Mouse (Mus musculus): ENCODE results near the gene Nlgn1. TPM values are rescaled to one million over a fixed set of nuclear protein-coding genes. Genes with fewer than 3 reads are reported as not detected.

Gene Nlgn1
- polyA plus RNA-seq, 1 experiment from 2014 or later, result 0.86 TPM

DNA sequence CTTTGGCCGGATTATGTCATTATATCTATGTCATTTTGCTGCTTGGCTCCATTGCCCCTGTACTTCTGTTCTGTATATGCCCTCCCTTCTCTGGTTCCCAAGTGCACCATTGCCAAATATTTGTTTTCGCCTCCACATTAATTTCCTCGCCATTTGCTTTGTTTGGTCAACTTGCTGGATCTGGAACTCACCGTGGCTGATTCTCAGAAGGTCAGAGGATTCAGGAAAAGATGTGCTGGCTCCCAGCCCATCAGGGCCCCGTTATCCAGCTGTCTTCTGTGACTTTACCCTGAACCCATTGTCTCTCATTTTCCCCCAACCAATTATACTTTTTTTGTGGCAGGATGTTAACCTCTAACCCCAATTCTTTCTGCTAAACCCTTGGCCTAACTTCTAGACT lies 158.0 kb downstream of the Nlgn1 start:
- Histone ChIP-seq H3K27ac (ENCODE audit: low read depth, low read length) (no peak overlapping the region), H3K4me3 (ENCODE audit: low read depth, low read length) (no peak overlapping the region), H3K4me2 (replicated peaks; ENCODE audit: low read depth) (no peak overlapping the region), H3K27me3 (replicated peaks; ENCODE audit: control insufficient read depth, insufficient read depth, low read length) (no peaks in the 10 kb centered on the region), H3K4me1 (replicated peaks; ENCODE audit: control insufficient read depth, insufficient read depth, low read length) (no peaks in the 10 kb centered on the region), H3K9ac (ENCODE audit: low read depth, low read length) (no peak overlapping the region), H3K9me3 (ENCODE audit: control insufficient read depth) (no peaks in the 10 kb centered on the region), H3K36me3 (ENCODE audit: control insufficient read depth, insufficient read depth) (no peaks in the 10 kb centered on the region)
- no peak for TF ChIP-seq CTCF (IDR thresholded peaks at IDR 0.05; ENCODE audit: low read depth)
- WGBS, result 49% methylated on average over 5 of the region's 5 CpGs
- ATAC-seq, result no peak

DNA sequence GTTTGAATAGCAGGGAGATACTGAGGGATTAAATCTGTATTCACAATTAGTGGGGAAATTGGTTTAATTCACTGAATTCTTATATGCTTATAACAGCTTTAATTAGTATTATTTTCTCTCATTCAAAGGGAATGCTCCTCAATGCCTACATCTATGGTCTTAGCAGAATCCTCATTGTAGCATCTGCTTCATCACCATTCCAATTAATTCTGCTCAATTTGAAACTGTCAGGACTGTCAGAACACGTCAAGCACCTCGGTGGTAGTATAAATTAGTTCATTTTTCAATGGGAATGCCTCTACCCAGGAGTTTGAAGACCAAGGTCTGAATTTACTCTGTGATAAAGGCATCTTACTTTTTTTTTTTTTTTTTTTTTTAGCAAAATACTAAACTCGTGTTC lies 158.6 kb downstream of the Nlgn1 start:
- Histone ChIP-seq H3K36me3 (ENCODE audit: control insufficient read depth, insufficient read depth) (no peaks in the 10 kb centered on the region), H3K4me3 (ENCODE audit: low read depth, low read length) (no peak overlapping the region), H3K9ac (ENCODE audit: low read depth, low read length) (no peak overlapping the region), H3K9me3 (ENCODE audit: control insufficient read depth) (no peaks in the 10 kb centered on the region), H3K27me3 (replicated peaks; ENCODE audit: control insufficient read depth, insufficient read depth, low read length) (no peaks in the 10 kb centered on the region), H3K4me2 (replicated peaks; ENCODE audit: low read depth) (no peak overlapping the region), H3K4me1 (replicated peaks; ENCODE audit: control insufficient read depth, insufficient read depth, low read length) (no peaks in the 10 kb centered on the region), H3K27ac (ENCODE audit: low read depth, low read length) (no peak overlapping the region)
- 82% methylated on average over 3 of the region's 3 CpGs for WGBS
- no peak for ATAC-seq
- no peak for TF ChIP-seq CTCF (IDR thresholded peaks at IDR 0.05; ENCODE audit: low read depth)

DNA sequence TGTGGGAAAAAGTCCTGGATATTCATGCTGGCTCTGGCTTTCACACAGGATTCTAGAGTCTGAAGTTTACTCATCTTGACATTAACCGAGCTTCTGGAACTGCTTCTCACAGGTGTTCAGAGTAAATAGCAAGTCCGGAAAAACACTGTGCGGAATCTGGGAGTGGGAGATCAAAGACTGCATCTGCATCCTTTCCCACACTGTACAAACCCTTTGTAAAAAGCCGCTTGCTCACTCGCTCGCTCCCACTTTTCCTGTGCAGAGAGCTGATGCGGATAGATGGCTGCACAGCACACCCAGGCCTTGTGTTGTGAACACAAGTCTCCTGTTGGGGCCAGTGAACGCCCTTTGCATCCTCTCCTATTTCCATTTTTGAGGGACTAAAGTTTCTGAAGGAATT lies 165.5 kb downstream of the Nlgn1 start:
- Histone ChIP-seq H3K9me3 (ENCODE audit: control insufficient read depth) (no peaks in the 10 kb centered on the region), H3K9ac (ENCODE audit: low read depth, low read length) (no peak overlapping the region), H3K27me3 (replicated peaks; ENCODE audit: control insufficient read depth, insufficient read depth, low read length) (no peaks in the 10 kb centered on the region), H3K4me3 (ENCODE audit: low read depth, low read length) (no peak overlapping the region), H3K27ac (ENCODE audit: low read depth, low read length) (no peak overlapping the region), H3K36me3 (ENCODE audit: control insufficient read depth, insufficient read depth) (no peaks in the 10 kb centered on the region), H3K4me1 (replicated peaks; ENCODE audit: control insufficient read depth, insufficient read depth, low read length) (no peaks in the 10 kb centered on the region), H3K4me2 (replicated peaks; ENCODE audit: low read depth) (no peak overlapping the region)
- no peak for TF ChIP-seq CTCF (IDR thresholded peaks at IDR 0.05; ENCODE audit: low read depth)
- WGBS, result 75% methylated on average over 8 of the region's 8 CpGs
- ATAC-seq, result no peak

DNA sequence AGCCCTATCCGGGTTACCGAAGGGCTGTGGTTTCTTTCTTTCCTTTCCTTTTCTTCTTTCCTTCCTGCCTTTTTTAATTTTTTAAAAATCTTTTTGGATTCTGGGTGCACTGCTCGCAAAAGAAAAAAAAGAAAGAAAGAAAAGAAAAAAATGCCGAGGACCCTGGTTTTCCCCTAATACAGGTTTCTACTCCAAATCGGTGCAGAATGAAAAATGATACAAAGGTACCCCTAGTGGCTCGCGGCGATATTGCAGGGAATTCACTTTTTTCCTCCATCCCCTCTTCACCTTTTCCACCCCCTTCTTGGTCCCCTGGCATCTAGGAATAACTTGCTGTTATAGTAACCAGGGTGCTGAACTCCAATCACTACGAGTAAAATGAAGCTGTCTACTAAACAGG lies 178.5 kb downstream of the Nlgn1 start:
- Histone ChIP-seq H3K9ac (ENCODE audit: low read depth, low read length) (no peak overlapping the region), H3K36me3 (ENCODE audit: control insufficient read depth, insufficient read depth) (no peaks in the 10 kb centered on the region), H3K27ac (ENCODE audit: low read depth, low read length) (no peak overlapping the region), H3K4me2 (replicated peaks; ENCODE audit: low read depth) (peak overlapping the region; percentile 66), H3K4me3 (ENCODE audit: low read depth, low read length) (peak overlapping the region; percentile 41), H3K27me3 (replicated peaks; ENCODE audit: control insufficient read depth, insufficient read depth, low read length) (no peaks in the 10 kb centered on the region), H3K9me3 (ENCODE audit: control insufficient read depth) (no peaks in the 10 kb centered on the region), H3K4me1 (replicated peaks; ENCODE audit: control insufficient read depth, insufficient read depth, low read length) (no peaks in the 10 kb centered on the region)
- peak; percentile 75 for TF ChIP-seq CTCF (IDR thresholded peaks at IDR 0.05; ENCODE audit: low read depth)
- under 1% methylated on average over 9 of the region's 9 CpGs for WGBS
- ATAC-seq, result no peak

DNA sequence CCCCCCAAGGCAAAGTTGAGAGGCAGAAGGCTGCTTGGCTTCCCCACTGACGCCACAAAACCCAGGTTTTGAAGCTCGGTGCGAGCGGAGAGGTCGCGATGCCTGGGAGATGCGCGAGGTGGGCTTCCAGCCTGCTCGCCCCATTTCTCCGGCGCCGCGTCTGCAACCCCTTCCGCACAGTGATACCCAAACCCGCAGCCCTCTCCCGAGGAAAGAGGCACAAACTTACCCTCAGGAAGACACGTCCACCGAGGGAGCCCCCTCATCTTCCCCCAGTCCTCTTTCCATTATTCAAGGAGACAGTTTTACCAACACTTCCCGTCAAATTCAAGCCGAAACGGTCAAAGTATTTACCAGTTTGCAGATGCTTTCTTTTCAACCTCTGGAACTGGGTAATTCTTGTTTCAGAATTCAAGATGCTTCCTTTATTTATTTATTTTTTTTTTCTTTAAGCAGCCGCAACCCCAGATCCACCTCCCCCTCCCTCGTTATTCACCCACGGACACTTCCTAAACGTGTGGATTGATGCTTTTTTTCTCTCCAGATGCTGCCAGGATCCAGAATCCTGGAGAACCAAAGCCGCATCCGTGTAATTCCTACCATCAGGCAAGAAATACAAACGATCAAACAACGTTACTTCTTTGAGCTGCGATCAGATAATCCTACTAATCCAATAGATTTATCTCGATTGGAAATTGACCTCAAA lies 179.1 kb downstream of the Nlgn1 start:
- under 1% methylated on average over 31 of the region's 31 CpGs for WGBS
- Histone ChIP-seq H3K9ac (ENCODE audit: low read depth, low read length) (no peak overlapping the region), H3K4me3 (ENCODE audit: low read depth, low read length) (peak overlapping the region; percentile 41), H3K27me3 (replicated peaks; ENCODE audit: control insufficient read depth, insufficient read depth, low read length) (no peaks in the 10 kb centered on the region), H3K36me3 (ENCODE audit: control insufficient read depth, insufficient read depth) (no peaks in the 10 kb centered on the region), H3K9me3 (ENCODE audit: control insufficient read depth) (no peaks in the 10 kb centered on the region), H3K27ac (ENCODE audit: low read depth, low read length) (no peak overlapping the region), H3K4me1 (replicated peaks; ENCODE audit: control insufficient read depth, insufficient read depth, low read length) (no peaks in the 10 kb centered on the region), H3K4me2 (replicated peaks; ENCODE audit: low read depth) (peak overlapping the region; percentile 66)
- no peak for TF ChIP-seq CTCF (IDR thresholded peaks at IDR 0.05; ENCODE audit: low read depth)
- no peak for ATAC-seq

DNA sequence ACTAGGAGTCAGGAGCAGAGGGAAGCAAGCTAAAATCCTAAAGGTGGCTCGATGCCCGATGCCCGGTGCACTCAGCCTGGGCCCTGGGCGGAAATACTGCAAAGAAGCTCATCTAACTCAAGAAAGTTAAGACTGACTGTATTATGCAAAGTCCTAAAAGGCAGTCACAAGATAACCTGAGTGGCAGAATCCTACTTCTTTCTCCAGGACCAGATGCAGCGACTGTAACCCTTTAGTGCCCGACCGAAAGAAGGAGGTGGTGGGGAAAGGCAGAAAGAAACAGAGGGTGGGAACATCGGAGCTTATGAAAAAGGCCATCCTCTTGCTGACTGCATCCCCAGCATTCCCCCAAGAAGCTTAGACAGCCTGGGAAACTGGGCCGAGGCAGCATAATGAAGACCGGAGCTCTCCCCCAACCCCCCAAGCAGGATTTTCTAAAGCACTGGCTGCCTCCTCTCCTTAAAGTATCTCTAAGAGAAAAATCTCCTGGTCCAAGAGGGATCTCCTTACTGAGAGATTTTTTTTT lies 179.7 kb downstream of the Nlgn1 start:
- Histone ChIP-seq H3K27ac (ENCODE audit: low read depth, low read length) (no peak overlapping the region), H3K9ac (ENCODE audit: low read depth, low read length) (no peak overlapping the region), H3K27me3 (replicated peaks; ENCODE audit: control insufficient read depth, insufficient read depth, low read length) (no peaks in the 10 kb centered on the region), H3K9me3 (ENCODE audit: control insufficient read depth) (no peaks in the 10 kb centered on the region), H3K4me3 (ENCODE audit: low read depth, low read length) (peak overlapping the region; percentile 41), H3K36me3 (ENCODE audit: control insufficient read depth, insufficient read depth) (no peaks in the 10 kb centered on the region), H3K4me1 (replicated peaks; ENCODE audit: control insufficient read depth, insufficient read depth, low read length) (no peaks in the 10 kb centered on the region), H3K4me2 (replicated peaks; ENCODE audit: low read depth) (peak overlapping the region; percentile 66)
- no peak for TF ChIP-seq CTCF (IDR thresholded peaks at IDR 0.05; ENCODE audit: low read depth)
- WGBS, result 5% methylated on average over 10 of the region's 10 CpGs
- ATAC-seq, result no peak

Data from intestine, postnatal 0 days (tissue).